Mouse (Mus musculus): ENCODE data around the gene Gm20388.

GRCm38 (mm10) chr8:120205916-120206315, 295.3 kb downstream of the Gm20388 start:
- TF ChIP-seq CTCF (IDR thresholded peaks at IDR 0.05; ENCODE audit: low read depth) (no peak), EP300 (IDR thresholded peaks at IDR 0.05; ENCODE audit: low read depth) (no peak)

All from liver, embryonic 14.5 days (tissue).